Mouse (Mus musculus): ENCODE measurements around the gene Cbx1.

GRCm38 (mm10) chr11:96774536-96774935, 14.4 kb upstream of the Cbx1 start:
- no peak for TF ChIP-seq CTCF (IDR thresholded peaks at IDR 0.05; ENCODE audit: low read depth, low read length)
- TF ChIP-seq POLR2A (IDR thresholded peaks at IDR 0.05; ENCODE audit: borderline replicate concordance, low read depth, low read length), result no peak

All from bone marrow macrophage, adult 2 months (primary cell).